Mouse (Mus musculus) cerebellum, adult 2 months (tissue): ENCODE measurements around the gene Phf13. TPM values are rescaled to one million over a fixed set of nuclear protein-coding genes. Genes with fewer than 3 reads are reported as not detected.

Source experiments
- DNase-seq, 2 experiments: peaks; one replicate each; pipeline ENCODE4 v3.0.0; 2021
- H3K27ac ChIP-seq: fragments of 200-500 bp; 2 replicates; pipeline ENCODE4 v1.5.1; 2012; ENCODE audit warnings: low read length, control low read depth, inconsistent platforms; ENCODE audit not compliant: insufficient read depth
- H3K27me3 ChIP-seq: fragments of 200-500 bp; 2 replicates; pipeline ENCODE4 v1.6.1; 2012; ENCODE audit warnings: inconsistent platforms, mild to moderate bottlenecking, low read length, moderate library complexity; ENCODE audit not compliant: control insufficient read depth, insufficient read depth
- H3K4me1 ChIP-seq: fragments of 200-500 bp; 2 replicates; pipeline ENCODE4 v1.6.1; 2011; ENCODE audit warnings: low read length; ENCODE audit not compliant: control insufficient read depth, insufficient read depth
- H3K4me3 ChIP-seq: fragments of 200-500 bp; replicated peaks from 2 replicates; pipeline ENCODE3; 2011; ENCODE audit warnings: mild to moderate bottlenecking, low read depth, low read length, control low read depth; ENCODE audit not compliant: insufficient read depth
- CTCF ChIP-seq: fragments of 200-500 bp; IDR thresholded peaks from 2 replicates; pipeline ENCODE4 v1.5.1; 2011; ENCODE audit warnings: low read depth, mild to moderate bottlenecking, control low read depth, low read length, moderate library complexity, borderline replicate concordance; ENCODE audit not compliant: insufficient read depth
- POLR2A ChIP-seq: fragments of 200-500 bp; IDR thresholded peaks from 2 replicates; pipeline ENCODE4 v1.6.1; 2011; ENCODE audit warnings: low read length, control low read depth, borderline replicate concordance; ENCODE audit not compliant: insufficient read depth
- WGBS: fragments of 180-500 bp; shearing (Covaris S2); methylation state at CpG from one replicate; pipeline ENCODE4 v1.1.7; 2018; 5-methylcytosine and 5-hydroxymethylcytosine counted together
- polyA plus RNA-seq: library from polyadenylated mRNA; depleted of rRNA; stranded (reverse); fragments of >200 nt; gene quantifications from 2 replicates; pipeline ENCODE4 v1.2.3, GENCODE M21; 2012

Gene Phf13
- polyA plus RNA-seq, 1 experiment = 8.3 TPM

DNA sequence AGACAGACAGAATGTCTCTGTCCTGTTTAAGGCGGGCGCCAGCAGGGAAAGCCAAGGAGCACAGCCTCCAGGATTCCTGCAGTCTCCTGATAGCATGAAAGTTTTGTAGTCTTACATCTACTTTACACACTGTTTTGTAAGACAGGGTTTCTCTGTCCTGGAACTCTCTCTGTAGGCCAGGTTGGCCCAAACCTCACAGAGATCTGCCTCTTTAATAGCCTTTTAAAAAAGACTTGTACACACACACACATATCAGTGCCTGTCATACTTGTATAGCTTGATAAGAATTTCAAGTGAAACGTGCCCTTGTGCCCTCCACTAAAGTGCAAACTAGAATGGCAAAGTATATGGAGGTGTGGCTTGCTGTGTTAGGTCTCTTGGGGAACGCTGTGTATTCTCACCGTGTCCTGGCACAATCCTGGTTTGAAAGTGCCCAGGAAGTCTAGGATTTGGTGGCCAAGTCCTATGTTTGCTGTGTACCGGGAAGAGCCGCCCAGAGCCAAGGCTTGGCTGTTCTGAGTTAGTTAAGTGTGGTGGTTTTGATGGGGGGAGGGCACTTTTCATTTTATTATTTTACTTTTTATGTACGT, 15.2 kb upstream of the Phf13 start:
- TF ChIP-seq POLR2A = no peak
- no peak for TF ChIP-seq CTCF
- WGBS = 41% methylated on average over 8 of the region's 8 CpGs
- DNase-seq = no peak
- peak overlapping the region; percentile 89 for H3K4me3 ChIP-seq
- no peaks in the 10 kb centered on the region for H3K27me3 ChIP-seq
- H3K27ac ChIP-seq = peak overlapping the region; percentile 35; the same call in 1 of the 2 replicates
- peaks cover 17% of the 10 kb centered on the region for H3K4me1 ChIP-seq

- TF ChIP-seq POLR2A = no peak
- no peak for TF ChIP-seq CTCF
- Histone ChIP-seq H3K4me1 (peaks cover 17% of the 10 kb centered on the region), H3K4me3 (peak overlapping the region; percentile 89), H3K27me3 (no peaks in the 10 kb centered on the region), H3K27ac (peak overlapping the region; percentile 35; the same call in 1 of the 2 replicates)
- peak; percentile 54 to 59 for DNase-seq
- 5% methylated on average over 13 of the region's 13 CpGs for WGBS
These were observed 14.7 kb upstream of the Phf13 start for GRCm38 (mm10) chr4:152010707-152011134.

GRCm38 (mm10) chr4:152010091-152010706, 14.1 kb upstream of the Phf13 start:
- TF ChIP-seq CTCF (no peak), POLR2A (no peak)
- Histone ChIP-seq H3K27ac (peak overlapping the region; percentile 80; the same call in 1 of the 2 replicates), H3K4me1 (peaks cover 17% of the 10 kb centered on the region), H3K27me3 (no peaks in the 10 kb centered on the region), H3K4me3 (peak overlapping the region; percentile 89)
- peak; percentile 46 to 50 for DNase-seq
- WGBS = under 1% methylated on average over 10 of the region's 10 CpGs

DNA sequence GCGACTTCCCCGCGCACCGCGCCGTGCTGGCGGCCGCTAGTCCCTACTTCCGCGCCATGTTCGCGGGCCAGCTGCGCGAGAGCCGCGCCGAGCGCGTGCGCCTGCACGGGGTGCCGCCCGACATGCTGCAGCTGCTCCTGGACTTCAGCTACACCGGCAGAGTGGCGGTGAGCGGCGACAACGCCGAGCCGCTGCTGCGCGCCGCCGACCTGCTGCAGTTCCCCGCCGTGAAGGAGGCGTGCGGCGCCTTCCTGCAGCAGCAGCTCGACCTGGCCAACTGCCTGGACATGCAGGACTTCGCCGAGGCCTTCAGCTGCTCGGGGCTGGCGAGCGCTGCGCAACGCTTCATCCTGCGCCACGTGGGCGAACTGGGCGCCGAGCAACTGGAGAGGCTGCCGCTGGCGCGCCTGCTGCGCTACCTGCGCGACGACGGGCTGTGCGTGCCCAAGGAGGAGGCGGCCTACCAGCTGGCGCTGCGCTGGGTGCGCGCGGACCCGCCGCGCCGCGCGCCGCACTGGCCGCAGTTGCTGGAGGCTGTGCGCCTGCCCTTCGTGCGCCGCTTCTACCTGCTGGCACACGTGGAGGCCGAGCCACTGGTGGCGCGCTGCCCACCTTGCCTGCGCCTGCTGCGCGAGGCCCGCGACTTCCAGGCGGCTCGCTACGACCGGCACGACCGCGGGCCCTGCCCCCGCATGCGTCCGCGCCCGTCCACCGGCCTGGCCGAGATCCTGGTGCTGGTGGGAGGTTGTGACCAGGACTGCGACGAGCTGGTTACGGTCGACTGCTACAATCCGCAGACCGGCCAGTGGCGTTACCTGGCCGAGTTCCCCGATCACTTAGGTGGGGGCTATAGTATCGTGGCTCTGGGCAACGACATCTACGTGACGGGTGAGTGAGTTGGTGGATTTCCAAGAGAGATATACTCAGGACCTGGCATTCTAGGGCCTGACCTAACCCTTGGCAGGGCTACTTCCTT, 13.3 kb upstream of the Phf13 start:
- TF ChIP-seq CTCF (no peak), POLR2A (0 out of 2 replicates have a peak, but pooled peaks have one; percentile 10)
- under 1% methylated on average over 115 of the region's 115 CpGs for WGBS
- Histone ChIP-seq H3K4me3 (peak overlapping the region; percentile 89), H3K27me3 (no peaks in the 10 kb centered on the region), H3K4me1 (peaks cover 17% of the 10 kb centered on the region), H3K27ac (peak overlapping the region; percentile 80)
- DNase-seq = peak; percentile 79 to 81

GRCm38 (mm10) chr4:152008622-152009075, 12.6 kb upstream of the Phf13 start, which contains the start of gene Klhl21:
Gene Klhl21, plus strand, starts transcription at chr4:152008803.
- under 1% methylated on average over 44 of the region's 45 CpGs for WGBS
- no peaks in the 10 kb centered on the region for H3K27me3 ChIP-seq
- H3K4me3 ChIP-seq = peak within 1 kb of the TSS; percentile 89
- H3K4me1 ChIP-seq = peaks cover 17% of the 10 kb centered on the region
- peak within 1 kb of the TSS; percentile 80 for H3K27ac ChIP-seq
- peak; percentile 94 to 95 for DNase-seq
- no peak for TF ChIP-seq CTCF
- TF ChIP-seq POLR2A = peak; percentile 81

- Histone ChIP-seq H3K4me1 (peaks cover 17% of the 10 kb centered on the region), H3K4me3 (peak overlapping the region; percentile 89), H3K27me3 (no peaks in the 10 kb centered on the region), H3K27ac (peak overlapping the region; percentile 56; the same call in 1 of the 2 replicates)
- no peak for TF ChIP-seq POLR2A
- no peak for TF ChIP-seq CTCF
- under 1% methylated on average over 14 of the region's 14 CpGs for WGBS
- DNase-seq = peak; percentile 41 to 49
These were observed 12.1 kb upstream of the Phf13 start for GRCm38 (mm10) chr4:152008148-152008500.

- peak in 1 of 2 experiments; percentile 31 for DNase-seq
- WGBS = 28% methylated on average over 8 of the region's 8 CpGs
- Histone ChIP-seq H3K27ac (no peak overlapping the region), H3K4me1 (peaks cover 12% of the 10 kb centered on the region), H3K4me3 (peak overlapping the region; percentile 89), H3K27me3 (no peaks in the 10 kb centered on the region)
- TF ChIP-seq POLR2A = no peak
- no peak for TF ChIP-seq CTCF
These were observed 11.6 kb upstream of the Phf13 start for GRCm38 (mm10) chr4:152007481-152008147.
